Mouse (Mus musculus) limb, embryonic 14.5 days (tissue): ENCODE measurements at regions not wholly inside any gene's neighbourhood (a gene's known extent, or its start where the extent isn't known, plus 50 kb on each side); places are given as distances from the start of the nearest gene placed in this dataset.

Experiments used
- ATAC-seq: fragments of 200-750 bp; cut with Nextera tagmentation; 2 replicates; pipeline ENCODE4 v1.8.0; 2017; ENCODE audit warnings: low read depth, moderate number of reproducible peaks, moderate TSS enrichment; ENCODE audit not compliant: low FRiP score
- DNase-seq: peaks from one replicate; pipeline ENCODE4 v3.0.0-alpha.2; 2015; ENCODE audit warnings: low spot score
- H3K27ac ChIP-seq: fragments of 300-500 bp; sonication (generic); replicated peaks from 2 replicates; pipeline ENCODE4 v1.5.1; 2014; ENCODE audit warnings: low read depth, mild to moderate bottlenecking, low read length, moderate library complexity, mixed read lengths
- H3K27me3 ChIP-seq: fragments of 300-500 bp; sonication (generic); 2 replicates; pipeline ENCODE4 v1.6.1; 2014; ENCODE audit warnings: low read length, mixed read lengths; ENCODE audit not compliant: control insufficient read depth, insufficient read depth
- H3K36me3 ChIP-seq: fragments of 300-500 bp; sonication (generic); 2 replicates; pipeline ENCODE4 v1.6.1; 2014; ENCODE audit warnings: mild to moderate bottlenecking, low read length, moderate library complexity, mixed read lengths; ENCODE audit not compliant: control insufficient read depth, insufficient read depth
- H3K4me1 ChIP-seq: fragments of 300-500 bp; sonication (generic); 2 replicates; pipeline ENCODE4 v1.6.1; 2014; ENCODE audit warnings: antibody characterized with exemption, low read length, mixed read lengths; ENCODE audit not compliant: control insufficient read depth, insufficient read depth
- H3K4me2 ChIP-seq: fragments of 300-500 bp; sonication (generic); replicated peaks from 2 replicates; pipeline ENCODE4 v1.6.1; 2014; ENCODE audit warnings: low read depth, mild to moderate bottlenecking, low read length, moderate library complexity; ENCODE audit not compliant: severe bottlenecking
- H3K4me3 ChIP-seq: fragments of 300-500 bp; sonication (generic); replicated peaks from 2 replicates; pipeline ENCODE4 v1.5.1; 2014; ENCODE audit warnings: low read length
- H3K9ac ChIP-seq: fragments of 300-500 bp; sonication (generic); 2 replicates; pipeline ENCODE4 v1.6.1; 2014; ENCODE audit warnings: mild to moderate bottlenecking, low read depth, low read length, moderate library complexity; ENCODE audit not compliant: severe bottlenecking
- H3K9me3 ChIP-seq: fragments of 300-500 bp; sonication (generic); 2 replicates; pipeline ENCODE4 v1.6.1; 2016; ENCODE audit warnings: low read length; ENCODE audit not compliant: control insufficient read depth
- POLR2A ChIP-seq: fragments of 200-500 bp; IDR thresholded peaks from 2 replicates; pipeline ENCODE4 v1.8.0; 2012; ENCODE audit warnings: inconsistent platforms, mild to moderate bottlenecking, moderate library complexity, borderline replicate concordance; ENCODE audit not compliant: insufficient read depth, insufficient read length; ENCODE audit errors: extremely low read depth
- WGBS: fragments of 180-500 bp; shearing (Covaris S2); extraction: QIAGEN DNeasy Blood & Tissue Kit; methylation state at CpG from one replicate; pipeline ENCODE4 v1.1.7; 2014; 5-methylcytosine and 5-hydroxymethylcytosine counted together

DNA sequence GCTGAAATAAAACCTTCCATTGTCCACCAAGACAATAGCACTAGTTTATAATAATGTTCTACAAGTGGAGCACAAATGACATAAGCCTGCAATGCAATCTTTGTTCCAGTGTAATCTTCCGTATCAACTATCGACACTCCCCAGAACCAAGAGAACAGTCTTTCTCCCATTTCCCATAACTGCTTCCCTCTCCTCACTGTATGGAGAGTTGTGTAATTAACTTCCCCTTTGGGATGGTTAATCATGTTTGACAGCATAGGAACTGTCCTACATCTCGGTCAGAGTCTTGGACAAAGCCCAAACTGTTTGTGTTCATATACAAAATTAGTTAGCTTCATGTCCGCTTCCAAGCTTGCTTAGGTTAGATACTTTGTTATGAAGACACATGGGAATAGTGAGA lies 225.8 kb upstream of the Marcks start:
- ATAC-seq (no peak), DNase-seq (no peak)
- no peaks in the 10 kb centered on the region for H3K27me3 ChIP-seq
- WGBS, result 78% methylated on average over 4 of the region's 4 CpGs
- H3K9me3 ChIP-seq, result no peaks in the 10 kb centered on the region
- no peak overlapping the region for H3K4me3 ChIP-seq
- H3K27ac ChIP-seq, result no peak overlapping the region
- no peak overlapping the region for H3K9ac ChIP-seq
- no peaks in the 10 kb centered on the region for H3K36me3 ChIP-seq
- no peak for TF ChIP-seq POLR2A
- no peaks in the 10 kb centered on the region for H3K4me1 ChIP-seq
- no peak overlapping the region for H3K4me2 ChIP-seq

DNA sequence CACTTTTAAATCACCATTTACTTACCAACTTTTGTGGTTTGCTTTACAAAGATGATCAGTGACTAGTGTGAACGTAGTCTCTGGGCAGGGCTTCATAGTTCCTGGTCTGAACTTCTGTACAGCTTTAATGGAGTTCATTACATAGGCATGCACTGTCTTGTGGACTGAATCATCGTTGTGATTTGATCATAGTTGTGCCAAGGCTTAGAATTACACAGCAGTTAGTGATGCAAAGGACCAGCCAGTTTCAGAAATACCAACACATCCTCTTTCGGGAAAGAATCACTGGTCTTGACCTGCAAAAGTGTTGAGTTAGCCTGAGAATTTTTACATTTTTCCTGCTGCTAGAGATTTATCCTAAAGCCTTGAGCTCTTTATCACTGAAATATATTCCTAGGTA lies 222.3 kb upstream of the Marcks start:
- Histone ChIP-seq H3K9me3 (no peaks in the 10 kb centered on the region), H3K36me3 (no peaks in the 10 kb centered on the region), H3K9ac (no peak overlapping the region), H3K4me3 (no peak overlapping the region), H3K4me2 (no peak overlapping the region), H3K27ac (no peak overlapping the region), H3K4me1 (peaks cover 20% of the 10 kb centered on the region), H3K27me3 (no peaks in the 10 kb centered on the region)
- TF ChIP-seq POLR2A, result no peak
- DNase-seq (no peak), ATAC-seq (no peak)
- WGBS, result 83% methylated on average over 3 of the region's 3 CpGs

DNA sequence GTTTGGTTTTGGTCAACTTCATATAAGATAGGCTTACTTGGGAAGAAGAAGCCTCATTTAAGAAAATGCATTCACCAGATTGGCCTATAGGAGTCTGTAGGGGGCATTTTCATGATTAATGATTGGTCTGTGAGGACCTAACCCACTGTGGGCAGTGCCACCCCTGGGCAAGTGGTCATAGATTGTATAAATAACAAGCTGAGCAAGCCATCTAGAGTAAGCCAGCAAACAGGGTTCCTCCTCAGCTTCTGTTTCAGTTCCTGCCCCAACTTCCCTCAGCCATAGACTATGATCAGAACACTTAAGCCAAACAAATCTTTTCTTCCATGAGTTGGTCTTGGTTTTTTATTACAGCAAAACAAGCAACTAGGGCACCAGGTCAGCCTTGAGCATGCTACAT lies 220.2 kb upstream of the Marcks start:
- Histone ChIP-seq H3K4me2 (no peak overlapping the region), H3K4me3 (no peak overlapping the region), H3K27ac (peak overlapping the region; percentile 58; the same call in 1 of the 2 replicates), H3K9ac (no peak overlapping the region), H3K9me3 (no peaks in the 10 kb centered on the region), H3K4me1 (peaks cover 20% of the 10 kb centered on the region), H3K36me3 (no peaks in the 10 kb centered on the region), H3K27me3 (no peaks in the 10 kb centered on the region)
- ATAC-seq (no peak), DNase-seq (no peak)
- no peak for TF ChIP-seq POLR2A

DNA sequence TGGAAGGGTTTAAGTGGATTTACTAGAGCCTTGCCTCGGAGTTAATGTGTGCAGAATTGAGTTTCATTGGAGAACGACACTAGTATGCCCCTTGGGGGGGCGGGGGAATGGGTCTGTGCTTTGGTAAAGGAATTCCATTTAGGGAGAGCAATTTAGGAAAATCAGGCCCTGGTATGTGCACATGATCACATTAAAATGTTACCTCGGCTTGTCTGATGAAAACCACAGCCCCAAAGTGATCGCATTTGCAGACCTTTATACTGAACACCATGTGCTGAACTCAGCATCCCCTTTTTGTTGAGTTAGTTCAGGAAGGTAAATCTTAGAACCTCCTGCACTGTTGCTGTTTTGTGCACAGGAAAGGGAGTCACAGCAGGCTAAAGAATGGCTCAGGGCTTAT lies 219.6 kb upstream of the Marcks start:
- Histone ChIP-seq H3K27ac (peak overlapping the region; percentile 58), H3K9me3 (no peaks in the 10 kb centered on the region)
- ATAC-seq, result peak; percentile 60

DNA sequence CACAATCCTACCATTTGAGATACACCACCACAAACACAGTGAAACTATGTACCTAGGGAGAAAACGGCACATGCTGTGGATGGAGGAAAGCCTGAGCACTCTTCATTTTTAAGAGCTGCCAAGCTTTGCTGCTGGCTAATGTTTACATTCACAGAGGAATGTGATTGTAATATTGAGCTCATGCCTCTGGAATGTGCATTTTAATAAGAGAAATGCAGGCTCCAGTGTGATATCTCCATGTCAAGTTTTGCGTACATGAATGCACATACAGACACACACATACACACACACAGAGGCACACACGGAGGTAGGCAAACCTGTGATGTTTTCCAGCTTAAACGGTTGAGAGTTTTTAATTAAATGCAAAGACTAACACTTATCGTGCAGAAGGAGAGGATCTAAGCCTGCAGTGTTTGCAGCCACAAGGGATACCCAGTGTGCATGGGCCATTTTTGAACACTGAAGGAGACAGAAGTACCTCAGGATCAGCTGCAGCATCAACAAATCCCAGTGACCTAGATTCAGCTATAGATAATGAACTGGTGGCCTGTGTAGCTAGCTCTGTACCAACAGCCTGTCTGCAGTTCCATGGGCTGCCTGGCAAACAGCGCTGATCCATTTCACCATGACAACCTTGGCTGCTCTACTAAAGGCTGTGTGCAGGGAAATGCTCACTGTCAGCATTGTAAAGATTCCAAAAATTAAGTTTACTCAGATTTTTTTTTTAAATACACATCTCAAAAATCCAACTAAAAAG lies 218.8 kb upstream of the Marcks start:
- H3K27ac ChIP-seq, result peak overlapping the region; percentile 72
- H3K4me2 ChIP-seq, result no peak overlapping the region
- no peak overlapping the region for H3K9ac ChIP-seq
- peaks cover 20% of the 10 kb centered on the region for H3K4me1 ChIP-seq
- no peaks in the 10 kb centered on the region for H3K36me3 ChIP-seq
- DNase-seq (peak; percentile 65), ATAC-seq (peak; percentile 57)
- TF ChIP-seq POLR2A, result no peak
- H3K4me3 ChIP-seq, result no peak overlapping the region
- H3K9me3 ChIP-seq, result no peaks in the 10 kb centered on the region
- no peaks in the 10 kb centered on the region for H3K27me3 ChIP-seq
- WGBS, result 35% methylated on average over 6 of the region's 6 CpGs

More for the DNA sequence above, 219.6 kb upstream of the Marcks start:
- DNase-seq, result peak; percentile 63
- no peak overlapping the region for H3K9ac ChIP-seq
- no peaks in the 10 kb centered on the region for H3K36me3 ChIP-seq
- H3K4me2 ChIP-seq, result no peak overlapping the region
- H3K4me3 ChIP-seq, result no peak overlapping the region
- peaks cover 20% of the 10 kb centered on the region for H3K4me1 ChIP-seq
- TF ChIP-seq POLR2A, result no peak
- H3K27me3 ChIP-seq, result no peaks in the 10 kb centered on the region
- 13% methylated on average over 5 of the region's 5 CpGs for WGBS
